15 mouse cellular contexts compared by ENCODE assay signal in genomic region chr11:107190376-107190775, GRCm38 (mm10). TPM values are rescaled to one million over a fixed set of nuclear protein-coding genes. Genes with fewer than 3 reads are reported as not detected.
DNase-seq lines count a peak whose midpoint lies in the region; ATAC-seq and TF ChIP-seq lines count a peak whose summit lies in the region.
"Had no signal": no experiment of that assay in that cellular context is flagged by ENCODE, and none has a peak within 500 bp of the region (broad histone marks: within the 10 kb centered on the region; RNA-seq: fewer than 3 reads in every experiment).

No protein-coding gene starts in this region.

- no peak for TF ChIP-seq CTCF in liver, adult 2 months (IDR thresholded peaks at IDR 0.05; ENCODE audit: low read depth, low read length)

- H3K27me3 ChIP-seq in forebrain, embryonic 14.5 days (replicated peaks; ENCODE audit: control insufficient read depth, insufficient read depth, low read length): no peaks in the 10 kb centered on the region
- no peaks in the 10 kb centered on the region for H3K27me3 ChIP-seq in forebrain, embryonic 10.5 days (ENCODE audit: poor library complexity, severe bottlenecking)
- no peaks in the 10 kb centered on the region for H3K27me3 ChIP-seq in liver, adult 2 months (ENCODE audit: control insufficient read depth, insufficient read depth, low read length)
- H3K27me3 ChIP-seq: kidney, embryonic 15.5 days; stomach, embryonic 15.5 days had no signal

- H3K4me1 ChIP-seq in forebrain, embryonic 14.5 days (ENCODE audit: control insufficient read depth, insufficient read depth, low read length): peaks cover 5% of the 10 kb centered on the region
- peaks cover 8% of the 10 kb centered on the region for H3K4me1 ChIP-seq in forebrain, embryonic 10.5 days
- H3K4me1 ChIP-seq in liver, adult 2 months (ENCODE audit: control insufficient read depth, insufficient read depth, low read length): peaks cover 2% of the 10 kb centered on the region; the same call in 1 of the 2 replicates

- peak; percentile 79 for DNase-seq in forebrain, embryonic 14.5 days (ENCODE audit: low spot score)
- no peak for DNase-seq in forebrain, embryonic 10.5 days (ENCODE audit: extremely low spot score, low spot score)
- DNase-seq in liver, adult 2 months (ENCODE audit: extremely low read depth, low read depth, low spot score): peak; percentile 53
- no peak for DNase-seq in liver
- peak; percentile 73 for DNase-seq in 3T3-L1 (ENCODE audit: low read depth, low spot score)
- DNase-seq in adrenal gland, postnatal 14 days: peak; percentile 61
- no peak for DNase-seq in embryo, embryonic 10.5 days (ENCODE audit: low spot score)
- no peak for DNase-seq in left cerebral cortex, adult 9 months (ENCODE audit: low spot score in 2 of 2)
- DNase-seq: gastrocnemius, postnatal 36 days; lung, postnatal 10 days had no signal

- 19% methylated on average over 2 of the region's 2 CpGs for WGBS in forebrain, embryonic 14.5 days
- 85% methylated on average over 2 of the region's 2 CpGs for WGBS in forebrain, embryonic 10.5 days
- WGBS in liver, adult 2 months: 20% methylated on average over 2 of the region's 2 CpGs

- H3K27ac ChIP-seq in forebrain, embryonic 14.5 days (ENCODE audit: low read depth, low read length): no peak overlapping the region
- H3K27ac ChIP-seq in forebrain, embryonic 10.5 days: no peak overlapping the region
- no peak overlapping the region for H3K27ac ChIP-seq in liver, adult 2 months (replicated peaks; ENCODE audit: insufficient read depth, low read depth, low read length)
- H3K27ac ChIP-seq: hindbrain, embryonic 14.5 days; kidney, embryonic 15.5 days; stomach, embryonic 15.5 days had no signal

- no peak overlapping the region for H3K9ac ChIP-seq in forebrain, embryonic 14.5 days (ENCODE audit: low read length)
- H3K9ac ChIP-seq in liver, adult 2 months (ENCODE audit: low read depth, low read length): no peak overlapping the region
- H3K9ac ChIP-seq: hindbrain, embryonic 14.5 days; kidney, embryonic 15.5 days; stomach, embryonic 15.5 days had no signal

- TF ChIP-seq POLR2A in liver, adult 2 months (IDR thresholded peaks at IDR 0.05; ENCODE audit: extremely low read depth, insufficient read depth, low read length): no peak

- H3K79me2 ChIP-seq in liver, adult 2 months (ENCODE audit: control insufficient read depth, insufficient read depth, low read length): peaks cover 8% of the 10 kb centered on the region; the same call in 1 of the 2 replicates

- no peaks in the 10 kb centered on the region for H3K9me3 ChIP-seq in forebrain, embryonic 14.5 days (replicated peaks; ENCODE audit: control insufficient read depth, low read length)
- H3K9me3 ChIP-seq in forebrain, embryonic 10.5 days: no peaks in the 10 kb centered on the region
- H3K9me3 ChIP-seq: kidney, embryonic 15.5 days; stomach, embryonic 15.5 days had no signal

- no peak for ATAC-seq in forebrain, embryonic 14.5 days
- ATAC-seq: CD4-positive, CD25-positive, alpha-beta regulatory T cell, adult 4 months; midbrain, embryonic 16.5 days had no signal

- H3K4me2 ChIP-seq in forebrain, embryonic 14.5 days (ENCODE audit: low read length): no peak overlapping the region
- H3K4me2 ChIP-seq: hindbrain, embryonic 14.5 days; kidney, embryonic 15.5 days had no signal

- no peak overlapping the region for H3K4me3 ChIP-seq in forebrain, embryonic 14.5 days (ENCODE audit: low read depth, low read length)
- no peak overlapping the region for H3K4me3 ChIP-seq in forebrain, embryonic 10.5 days
- no peak overlapping the region for H3K4me3 ChIP-seq in liver, adult 2 months (ENCODE audit: insufficient read depth, low read depth, low read length)
- H3K4me3 ChIP-seq: kidney, embryonic 15.5 days had no signal

- H3K36me3 ChIP-seq in forebrain, embryonic 14.5 days (ENCODE audit: control insufficient read depth, insufficient read depth, low read length): peaks cover 12% of the 10 kb centered on the region
- H3K36me3 ChIP-seq in forebrain, embryonic 10.5 days (replicated peaks): peaks cover 21% of the 10 kb centered on the region
- H3K36me3 ChIP-seq in liver, adult 2 months (ENCODE audit: control insufficient read depth, insufficient read depth, low read length): 0 out of 2 replicates have a peak, but pooled peaks cover 1% of the 10 kb centered on the region

RNA-seq across cellular contexts. Expression of gene Nol11, which starts 1.2 kb away (rescaled TPM):
- 50.5 and 54.0 TPM in 2 replicates for polyA plus RNA-seq in forebrain, embryonic 14.5 days (2014; fragmentation: Nextera tagmentation; extraction: Ambion mirVana)
- polyA plus RNA-seq in forebrain, embryonic 10.5 days (2016; fragmentation: Nextera tagmentation; extraction: Ambion mirVana): 77.3 and 84.4 TPM in 2 replicates
- 9.0 and 10.1 TPM in 2 replicates for total RNA-seq in liver, adult 2 months (2014; rRNA removed)
- 4.1 and 4.6 TPM in 2 replicates for polyA plus RNA-seq in liver, adult 2 months (2012; rRNA removed)
- 23.7 and 26.4 TPM in 2 replicates for total RNA-seq in adrenal gland, postnatal 14 days (2021)

RNA-seq across cellular contexts. Expression of gene Bptf, which starts 58.4 kb away (rescaled TPM):
- 32.9 and 35.4 TPM in 2 replicates for polyA plus RNA-seq in forebrain, embryonic 14.5 days (2014; fragmentation: Nextera tagmentation; extraction: Ambion mirVana)
- polyA plus RNA-seq in forebrain, embryonic 10.5 days (2016; fragmentation: Nextera tagmentation; extraction: Ambion mirVana): 32.5 and 35.7 TPM in 2 replicates
- 15.0 and 16.2 TPM in 2 replicates for total RNA-seq in liver, adult 2 months (2014; rRNA removed)
- 5.6 and 7.6 TPM in 2 replicates for polyA plus RNA-seq in liver, adult 2 months (2012; rRNA removed)
- total RNA-seq in adrenal gland, postnatal 14 days (2021): 42.6 and 47.5 TPM in 2 replicates

Comparison
In these comparisons a context has a peak if more than half of its experiments do, and no peak if none do; other contexts are left out.
1. DNase-seq: peak in forebrain, embryonic 14.5 days (single experiment), liver, adult 2 months (single experiment), 3T3-L1 (single experiment) and adrenal gland, postnatal 14 days (single experiment); none in forebrain, embryonic 10.5 days (single experiment), liver (single experiment), embryo, embryonic 10.5 days (single experiment) and left cerebral cortex, adult 9 months (0 of 2).